Comparison of ENCODE assay signal across 12 mouse cellular contexts in the genomic region with DNA sequence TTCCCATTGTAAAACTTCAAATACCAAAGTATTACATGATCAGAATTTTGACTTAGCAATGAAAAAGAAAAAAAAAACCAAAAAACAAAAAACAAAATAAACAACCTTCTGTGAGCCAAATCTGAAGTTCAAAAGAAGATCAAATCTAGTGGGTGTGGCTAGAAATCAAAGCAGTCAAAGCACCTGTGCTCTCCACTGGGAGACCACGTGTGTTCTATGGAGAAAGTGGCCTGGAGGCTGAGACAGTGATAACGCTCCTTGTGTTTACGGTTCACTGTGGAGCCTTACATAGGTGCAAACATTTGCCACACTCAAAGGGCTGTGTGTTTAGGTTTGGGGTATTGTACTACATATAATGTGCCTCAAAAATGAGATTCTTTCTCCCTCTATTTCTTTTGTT.
"Had no signal": no experiment of that assay in that cellular context is flagged by ENCODE, and none has a peak within 500 bp of the region (broad histone marks: within the 10 kb centered on the region; RNA-seq: fewer than 3 reads in every experiment).

No protein-coding gene starts in this region.

- DNase-seq: kidney, adult 2 months; kidney, postnatal 25 days; layer of hippocampus, adult 9-11 months; liver; liver, embryonic 13.5 days; lung, embryonic 14.5 days; retina, postnatal 1 day; right cerebral cortex, postnatal 25 days; thymus, postnatal 4 days had no signal

- ATAC-seq: intestine, postnatal 0 days; lung, postnatal 0 days; midbrain, embryonic 15.5 days had no signal
